Mouse (Mus musculus) ES-E14 (cell line): Measurements from ENCODE around the gene Mgll. TPM values are rescaled to one million over a fixed set of nuclear protein-coding genes. Genes with fewer than 3 reads are reported as not detected.

Source experiments
- DNase-seq: peaks from one replicate; pipeline ENCODE4 v3.0.0-alpha.2; 2013; ENCODE audit warnings: low read depth, low spot score
- H3K27ac ChIP-seq: 2 replicates; pipeline ENCODE4 v1.5.1; 2012; ENCODE audit warnings: low read depth, mild to moderate bottlenecking, low read length, moderate library complexity, mixed read lengths; ENCODE audit not compliant: poor library complexity, insufficient read depth, severe bottlenecking
- H3K36me3 ChIP-seq: 2 replicates; pipeline ENCODE4 v1.6.1; 2012; ENCODE audit warnings: mild to moderate bottlenecking, low read length, moderate library complexity, mixed read lengths; ENCODE audit not compliant: control insufficient read depth, poor library complexity, insufficient read depth, severe bottlenecking
- H3K4me1 ChIP-seq, 2 experiments: fragments of 150-350 bp in 1 of 2; sonication (generic) in 1 of 2; 2 replicates each; pipeline ENCODE4 v1.6.1; 2012; ENCODE audit warnings: low read length in 2 of 2, mild to moderate bottlenecking in 1 of 2, mixed read lengths in 1 of 2; ENCODE audit not compliant: control insufficient read depth in 2 of 2, insufficient read depth in 2 of 2, poor library complexity in 1 of 2
- H3K4me3 ChIP-seq, 2 experiments: fragments of 150-350 bp in 1 of 2; sonication (generic) in 1 of 2; 2 replicates each; pipeline ENCODE4 v1.5.1; 2012; ENCODE audit warnings: low read length in 2 of 2, low read depth in 1 of 2, mild to moderate bottlenecking in 1 of 2, mixed read lengths in 1 of 2; ENCODE audit not compliant: insufficient read depth in 1 of 2, poor library complexity in 1 of 2, severe bottlenecking in 1 of 2
- H3K9ac ChIP-seq: 2 replicates; pipeline ENCODE4 v1.6.1; 2012; ENCODE audit warnings: low read depth, mild to moderate bottlenecking, low read length, mixed read lengths; ENCODE audit not compliant: poor library complexity, insufficient read depth, severe bottlenecking
- H3K9me3 ChIP-seq: fragments of 150-350 bp; sonication (generic); 2 replicates; pipeline ENCODE4 v1.6.1; 2012; ENCODE audit warnings: low read depth, mild to moderate bottlenecking, low read length; ENCODE audit not compliant: control insufficient read depth, insufficient read depth
- CHD2 ChIP-seq: IDR thresholded peaks from 2 replicates; pipeline ENCODE4 v1.6.1; 2014; ENCODE audit warnings: mild to moderate bottlenecking, low read depth, low read length, inconsistent platforms
- HCFC1 ChIP-seq: IDR thresholded peaks from 2 replicates; pipeline ENCODE4 v1.6.1; 2012; ENCODE audit warnings: low read length, inconsistent platforms, borderline replicate concordance; ENCODE audit not compliant: insufficient read depth
- MAFK ChIP-seq: IDR thresholded peaks from 2 replicates; pipeline ENCODE4 v1.6.1; 2014; ENCODE audit warnings: mild to moderate bottlenecking, low read depth, low read length, inconsistent platforms; ENCODE audit not compliant: insufficient read depth
- ZC3H11A ChIP-seq: IDR thresholded peaks from 2 replicates; pipeline ENCODE4 v1.6.1; 2012; ENCODE audit warnings: low read depth, mild to moderate bottlenecking, inconsistent platforms, low read length, borderline replicate concordance
- ZNF384 ChIP-seq: IDR thresholded peaks from 2 replicates; pipeline ENCODE4 v1.6.1; 2012; ENCODE audit warnings: low read depth, low read length, inconsistent platforms
- in situ Hi-C, 2 experiments: fragments of 600-800 bp; cut with MboI; formaldehyde crosslinking; loops; one replicate each; pipeline ENCODE4 v1.15.1; 2025; ENCODE audit warnings: low sequenced_read_pairs in 2 of 2, inconsistent platforms in 1 of 2; ENCODE audit not compliant: unreplicated experiment in 2 of 2
- total RNA-seq: library from RNA; depleted of rRNA; stranded (reverse); fragments of 300-350 nt; gene quantifications from 2 replicates; pipeline ENCODE4 v1.2.3, GENCODE M21; 2012

The Mgll gene
- total RNA-seq, 1 experiment = 8.4 TPM

- H3K4me3 ChIP-seq = no peak overlapping the region
- DNase-seq = no peak
- no peaks in the 10 kb centered on the region for H3K9me3 ChIP-seq
- H3K4me1 ChIP-seq = no peaks in the 10 kb centered on the region
- no peaks in the 10 kb centered on the region for H3K36me3 ChIP-seq
- no peak overlapping the region for H3K27ac ChIP-seq
- in situ Hi-C loops = no loop called here
- no peak for TF ChIP-seq MAFK
- no peak for TF ChIP-seq ZC3H11A
- no peak overlapping the region for H3K9ac ChIP-seq
These were observed 97.1 kb downstream of the Mgll start for GRCm38 (mm10) chr6:88821294-88821693.

DNA sequence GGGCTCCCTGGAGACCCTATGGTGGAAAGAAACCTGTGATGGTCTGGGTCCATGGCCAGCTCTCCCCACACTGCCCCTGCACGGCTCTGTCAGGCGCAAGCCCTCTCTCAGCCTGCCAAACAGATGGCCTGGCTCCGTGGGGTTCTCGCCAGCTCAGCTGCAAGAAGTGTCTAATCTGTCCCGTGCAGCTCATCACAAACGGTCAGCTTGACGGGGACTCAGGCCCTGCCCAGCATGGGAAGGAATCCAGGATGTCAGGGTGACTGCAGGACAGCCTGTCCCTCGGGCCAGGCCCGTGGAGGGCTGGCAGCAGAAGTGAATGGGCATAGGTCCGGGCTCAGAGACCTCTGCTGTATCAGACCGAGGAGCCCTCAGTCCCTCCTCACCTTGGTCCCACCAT is 97.7 kb downstream of the Mgll start:
- no peaks in the 10 kb centered on the region for H3K36me3 ChIP-seq
- in situ Hi-C loops = no loop called here
- H3K27ac ChIP-seq = no peak overlapping the region
- H3K4me1 ChIP-seq = no peaks in the 10 kb centered on the region
- no peak overlapping the region for H3K9ac ChIP-seq
- no peaks in the 10 kb centered on the region for H3K9me3 ChIP-seq
- no peak overlapping the region for H3K4me3 ChIP-seq
- TF ChIP-seq CHD2 (no peak), MAFK (no peak), HCFC1 (no peak), ZNF384 (no peak), ZC3H11A (no peak)
- DNase-seq = no peak

DNA sequence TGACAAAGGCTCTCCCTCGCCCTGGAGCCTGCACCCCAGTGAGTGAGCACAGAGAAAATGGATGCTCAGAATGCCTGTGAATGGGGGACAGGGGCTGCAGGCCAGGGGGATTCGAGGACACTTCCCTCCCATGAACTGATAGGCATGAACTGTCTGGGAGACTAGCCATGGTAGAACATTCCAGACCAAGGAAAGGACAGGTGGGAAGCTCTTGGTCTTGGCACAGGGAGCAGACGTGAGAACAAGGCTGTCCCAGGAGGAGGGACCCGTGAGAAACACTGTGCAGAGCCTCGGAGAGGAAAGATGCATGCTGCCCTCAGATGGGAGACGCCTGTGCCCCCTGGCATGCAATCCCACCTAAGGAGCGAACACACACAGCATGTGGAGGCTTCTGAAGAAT is 100.0 kb downstream of the Mgll start:
- no peaks in the 10 kb centered on the region for H3K36me3 ChIP-seq
- in situ Hi-C loops = no loop called here
- no peak overlapping the region for H3K9ac ChIP-seq
- no peak for DNase-seq
- TF ChIP-seq CHD2 = no peak
- TF ChIP-seq ZNF384 = no peak
- TF ChIP-seq MAFK = no peak
- no peak for TF ChIP-seq HCFC1
- TF ChIP-seq ZC3H11A = no peak
- no peak overlapping the region for H3K4me3 ChIP-seq
- no peak overlapping the region for H3K27ac ChIP-seq
- no peaks in the 10 kb centered on the region for H3K9me3 ChIP-seq
- H3K4me1 ChIP-seq = no peaks in the 10 kb centered on the region

DNA sequence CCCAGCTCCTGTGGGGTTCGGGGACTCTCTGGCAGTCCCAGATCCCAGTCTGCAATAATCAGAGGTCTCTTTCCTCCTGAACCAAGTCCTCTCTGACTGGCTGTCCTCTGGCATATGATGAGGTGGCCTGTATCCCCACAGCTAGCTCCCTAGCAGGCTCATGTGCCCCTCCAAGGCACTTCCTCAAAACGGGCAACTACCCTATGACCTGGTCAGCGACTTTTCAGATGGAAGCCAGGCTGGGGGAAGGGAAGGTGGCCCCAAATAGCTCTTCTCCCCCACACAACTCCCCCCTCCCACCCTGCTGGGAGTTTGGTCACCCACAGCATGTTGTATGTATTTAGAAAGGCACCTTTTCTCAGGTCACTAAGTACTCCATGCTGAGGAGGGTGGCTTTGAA is 101.9 kb downstream of the Mgll start:
- H3K9ac ChIP-seq = no peak overlapping the region
- H3K27ac ChIP-seq = no peak overlapping the region
- no peak overlapping the region for H3K4me3 ChIP-seq
- DNase-seq = no peak
- no peaks in the 10 kb centered on the region for H3K9me3 ChIP-seq
- in situ Hi-C loops = no loop called here
- H3K4me1 ChIP-seq = no peaks in the 10 kb centered on the region
- TF ChIP-seq ZNF384 (no peak), HCFC1 (no peak), CHD2 (no peak), MAFK (no peak), ZC3H11A (no peak)
- no peaks in the 10 kb centered on the region for H3K36me3 ChIP-seq

GRCm38 (mm10) chr6:88826545-88826944 is 102.3 kb downstream of the Mgll start:
- Histone ChIP-seq H3K36me3 (no peaks in the 10 kb centered on the region), H3K4me1 (no peaks in the 10 kb centered on the region), H3K27ac (no peak overlapping the region), H3K9ac (no peak overlapping the region), H3K4me3 (no peak overlapping the region), H3K9me3 (no peaks in the 10 kb centered on the region)
- in situ Hi-C loops = no loop called here
- TF ChIP-seq HCFC1 (no peak), ZC3H11A (no peak), MAFK (no peak), ZNF384 (no peak), CHD2 (no peak)
- no peak for DNase-seq
